Mouse (Mus musculus) spleen, postnatal 10 days (tissue): Measurements from ENCODE around the gene Sec16b.

Experiments
- DNase-seq, 2 experiments: peaks; one replicate each; pipeline ENCODE4 v3.0.0; 2021 to 2022; ENCODE audit warnings: low spot score in 2 of 2

The Sec16b gene

DNA sequence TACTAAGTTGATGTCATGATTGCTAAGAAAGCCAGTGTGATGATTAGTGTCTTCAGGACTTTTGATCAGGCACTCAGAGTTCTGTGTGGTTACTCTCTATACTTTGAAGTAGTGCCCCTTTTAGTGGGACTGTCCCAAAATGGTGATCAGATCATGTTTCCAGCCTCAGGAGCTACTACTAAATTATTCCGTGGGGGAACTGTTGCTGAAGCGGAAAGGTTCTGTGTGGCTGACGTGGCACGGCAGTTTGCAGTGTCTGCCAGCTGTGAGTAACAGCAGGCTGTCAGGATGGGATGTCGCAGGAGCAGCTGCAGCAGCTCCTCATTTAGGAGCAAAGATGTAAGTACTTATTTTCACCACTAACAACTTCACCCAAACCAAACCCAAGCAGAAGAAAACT, at the start of gene Sec16b:
Gene Sec16b (plus strand): TSS at position 207 of the 400 bp plus-strand sequence.
- no peak for DNase-seq

DNA sequence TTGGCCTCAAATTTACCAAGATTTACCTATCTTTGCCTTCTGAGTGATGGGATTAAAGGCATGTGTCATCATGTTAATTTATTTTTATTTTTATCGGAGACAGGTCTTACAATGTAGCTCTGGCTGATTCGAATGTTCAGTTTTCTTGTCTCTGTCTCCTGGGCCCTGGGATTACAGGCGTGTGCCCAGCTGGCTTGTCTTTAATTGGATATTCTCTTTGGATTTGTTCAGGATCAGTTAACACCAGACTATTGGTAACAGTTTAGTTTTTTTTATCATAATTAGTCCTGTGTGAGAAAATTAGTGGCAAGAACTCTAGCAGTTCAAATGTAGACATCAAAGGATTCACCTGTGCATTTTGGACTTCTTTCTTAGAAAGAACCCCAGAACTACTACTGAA, 48.7 kb upstream of the Sec16b start:
- DNase-seq: no peak

DNA sequence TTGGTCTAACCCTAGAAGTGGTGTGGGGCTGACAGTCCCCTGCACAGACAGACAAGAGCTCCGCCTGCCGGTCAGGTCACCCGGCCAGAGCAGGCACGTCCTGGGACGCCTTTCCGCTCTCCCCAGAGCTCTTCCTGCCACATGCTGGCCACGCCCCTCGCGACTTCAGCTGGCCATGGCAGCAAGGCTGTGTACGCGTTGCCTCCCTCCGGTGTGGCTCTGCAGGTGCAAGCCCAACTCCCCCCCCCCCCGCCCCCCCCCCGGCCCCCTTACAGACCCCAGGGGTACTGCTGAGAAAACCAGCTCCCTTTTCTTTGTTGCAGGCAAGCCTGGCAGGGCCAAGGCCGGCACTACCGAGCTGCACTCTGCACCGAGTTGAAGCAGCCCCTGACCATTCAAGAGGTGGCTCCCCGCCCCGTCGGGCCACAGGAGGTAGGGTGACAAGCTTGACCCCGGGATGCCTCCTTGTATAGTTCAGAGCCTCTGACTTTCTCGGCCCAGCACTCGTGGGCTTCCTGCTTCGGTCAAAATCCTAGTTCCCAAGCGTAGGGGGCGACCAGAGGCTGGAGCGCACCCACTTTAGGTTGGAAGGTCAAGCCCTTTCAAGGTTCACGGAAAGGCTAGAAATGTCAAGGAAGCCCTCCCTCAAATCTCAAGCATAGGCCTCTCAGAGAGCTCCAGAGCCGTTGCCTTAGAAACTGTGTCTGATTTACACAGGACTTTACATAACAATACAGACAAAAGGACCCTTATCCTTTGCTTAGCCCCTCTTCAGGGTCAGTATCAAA, 47.9 kb upstream of the Sec16b start, which contains the start of gene Cryzl2:
Gene Cryzl2 (plus strand): TSS at position 157 of the 788 bp plus-strand sequence.
- DNase-seq: peak; percentile 43 to 84

DNA sequence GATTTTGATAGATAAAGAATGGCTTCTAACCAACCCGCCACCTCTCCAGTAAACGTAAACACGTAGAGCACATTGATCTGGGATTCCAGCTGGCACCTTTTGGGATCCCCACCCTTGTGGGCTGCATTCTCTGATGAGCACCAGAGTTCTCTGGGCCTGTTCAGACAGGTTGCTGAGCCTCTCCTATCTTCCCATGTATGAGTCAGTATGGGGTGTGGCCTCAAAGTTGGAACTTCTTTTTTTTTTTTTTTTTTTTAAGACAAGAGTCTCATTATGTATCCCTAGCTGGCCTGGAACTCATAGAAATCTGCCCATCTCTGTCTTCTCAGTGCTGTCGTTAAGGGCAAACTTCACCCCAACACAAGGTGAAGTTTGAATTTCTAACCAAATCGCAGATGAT, 46.6 kb upstream of the Sec16b start:
- DNase-seq: no peak

DNA sequence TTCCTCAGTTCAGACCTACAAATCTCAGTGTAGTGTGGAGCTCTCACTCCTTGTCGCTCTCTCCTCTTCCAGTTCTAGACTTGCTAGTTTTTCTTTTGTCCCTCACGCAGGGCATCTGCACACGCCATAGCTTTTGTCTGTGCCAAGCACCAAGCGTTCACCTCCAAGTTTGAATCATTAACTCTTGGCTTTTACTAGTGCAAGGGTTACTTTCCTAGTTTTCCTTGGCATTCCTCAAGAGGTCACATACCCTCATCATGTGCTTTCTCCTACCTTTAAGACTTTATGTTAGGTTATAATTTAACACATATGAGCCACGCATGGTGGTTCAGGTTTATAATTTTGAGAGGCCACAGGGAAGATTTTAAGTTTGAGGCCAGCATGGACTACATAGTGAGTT, 45.3 kb upstream of the Sec16b start:
- DNase-seq: no peak

DNA sequence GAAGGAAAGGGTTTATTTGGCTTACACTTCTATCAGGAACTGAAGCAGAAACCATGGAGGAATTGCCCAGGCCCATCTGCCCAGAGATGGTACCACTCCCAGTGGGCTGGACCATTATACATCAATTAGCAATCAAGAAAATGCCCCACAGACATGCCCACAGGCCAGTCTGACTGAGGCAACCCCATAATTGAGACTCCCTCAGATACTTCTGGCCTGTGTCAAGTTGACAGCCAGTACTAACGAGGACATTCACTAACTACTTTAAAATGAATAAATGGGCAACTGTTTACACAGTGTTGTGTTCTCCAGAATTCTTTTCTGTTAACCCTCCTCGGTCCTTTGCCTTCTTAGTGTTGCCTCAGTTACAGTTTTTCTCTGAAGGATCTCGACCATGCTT, 44.2 kb upstream of the Sec16b start:
- no peak for DNase-seq

DNA sequence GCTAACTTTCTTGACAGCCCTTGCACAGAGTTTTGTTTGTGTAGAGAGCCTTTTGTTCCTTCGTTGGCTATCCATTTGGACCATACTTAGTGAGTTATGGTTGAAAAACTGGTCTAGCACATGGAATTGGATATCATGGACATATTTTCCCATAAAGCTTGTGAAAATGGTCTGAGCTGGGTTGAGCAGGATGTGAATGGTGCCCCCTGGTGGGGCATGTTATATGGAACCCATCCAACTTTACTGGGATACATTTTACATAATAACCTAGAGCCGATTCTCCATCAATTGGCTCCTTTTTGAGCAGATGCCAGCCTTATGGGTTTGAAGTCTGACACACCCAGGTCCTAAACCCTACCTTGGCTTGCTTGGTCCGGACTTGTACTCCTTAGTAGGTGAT, 41.3 kb upstream of the Sec16b start:
- peak in 1 of 2 experiments; percentile 45 for DNase-seq

DNA sequence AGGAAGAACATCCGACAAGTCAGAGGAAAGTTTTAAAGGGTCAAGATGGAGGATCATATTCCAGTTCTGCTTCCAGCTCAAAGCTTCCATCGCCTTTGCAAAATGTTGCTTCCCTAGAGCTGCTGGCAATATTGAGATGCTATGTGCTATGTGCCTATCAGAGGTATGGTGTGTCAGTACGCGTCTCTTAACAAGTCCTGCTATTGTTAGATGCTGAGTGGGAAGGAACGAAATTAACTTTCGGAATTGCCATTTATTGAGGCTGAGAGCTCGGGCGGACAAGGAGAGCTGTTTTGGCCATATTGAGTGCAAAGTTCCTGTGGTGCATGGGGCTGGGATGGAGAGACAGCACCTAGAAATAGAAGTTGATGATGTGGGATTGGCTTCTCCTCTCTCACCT, 38.7 kb upstream of the Sec16b start:
- no peak for DNase-seq

DNA sequence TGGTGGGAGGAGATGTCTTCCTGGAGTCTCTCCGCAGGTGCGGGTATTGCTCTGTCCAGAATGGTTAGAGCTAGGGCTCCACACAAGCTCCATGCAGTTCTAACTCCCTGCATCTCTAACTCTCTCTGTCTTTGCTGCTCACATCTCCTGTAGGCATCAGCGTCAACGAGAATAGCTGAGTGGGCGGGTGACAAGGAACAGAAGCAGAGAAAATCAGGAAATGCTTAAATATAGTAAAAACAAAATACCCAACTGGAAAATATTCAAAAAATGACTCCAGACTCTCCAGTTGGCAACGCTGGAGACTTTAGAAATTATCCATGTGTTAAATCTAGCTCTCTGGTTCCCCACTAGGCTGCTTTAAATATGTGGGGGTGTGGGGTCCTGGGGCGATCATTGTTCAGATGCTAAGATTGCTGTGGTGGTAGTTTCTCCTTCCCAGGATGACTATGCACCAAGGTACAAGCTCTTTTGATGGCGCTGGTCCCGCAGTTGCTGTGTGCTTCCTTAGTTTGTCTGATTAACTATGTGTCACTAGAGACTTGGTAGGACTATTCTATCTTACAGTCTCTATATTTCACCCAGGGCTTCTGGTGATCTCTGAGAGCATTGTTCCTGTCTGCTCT, 35.7 kb upstream of the Sec16b start:
- DNase-seq: no peak

DNA sequence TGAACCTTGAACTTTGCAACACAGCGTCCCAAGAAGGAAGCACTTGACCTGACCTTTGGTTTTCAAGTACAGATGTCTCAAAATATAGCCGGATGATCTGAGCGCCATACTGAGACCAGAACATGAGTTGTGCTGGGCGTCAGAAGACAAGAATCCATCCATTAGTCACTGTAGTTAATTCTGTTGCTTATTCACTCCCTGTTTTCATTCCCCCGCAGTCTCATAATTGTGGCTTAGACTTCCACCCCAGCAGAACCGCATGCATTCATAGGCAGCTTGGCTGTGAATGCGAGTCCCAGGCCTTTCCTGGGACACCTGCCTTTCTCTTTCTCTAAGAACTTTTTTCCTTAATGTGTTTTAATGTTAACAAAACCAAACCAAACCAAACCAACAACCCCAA, 33.8 kb upstream of the Sec16b start:
- DNase-seq: no peak

DNA sequence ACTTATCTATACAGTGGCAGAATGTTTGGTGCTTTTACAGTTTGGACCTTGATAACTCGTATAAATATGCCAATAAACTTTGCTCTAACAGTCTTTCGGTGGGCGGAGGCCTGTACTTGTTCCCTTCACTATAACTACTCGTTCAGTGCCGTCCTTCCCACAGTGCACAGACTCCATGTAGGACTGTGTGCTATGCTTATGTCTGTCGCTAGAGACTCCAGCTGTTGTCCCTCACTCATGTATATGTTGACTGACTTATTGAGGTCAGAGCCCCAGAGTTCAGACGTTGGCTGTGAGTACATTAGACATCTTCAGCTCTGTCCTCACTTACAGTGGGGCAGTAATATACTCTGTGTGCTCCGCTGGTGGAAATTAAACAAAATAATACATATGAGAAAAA, 31.7 kb upstream of the Sec16b start:
- DNase-seq: no peak

DNA sequence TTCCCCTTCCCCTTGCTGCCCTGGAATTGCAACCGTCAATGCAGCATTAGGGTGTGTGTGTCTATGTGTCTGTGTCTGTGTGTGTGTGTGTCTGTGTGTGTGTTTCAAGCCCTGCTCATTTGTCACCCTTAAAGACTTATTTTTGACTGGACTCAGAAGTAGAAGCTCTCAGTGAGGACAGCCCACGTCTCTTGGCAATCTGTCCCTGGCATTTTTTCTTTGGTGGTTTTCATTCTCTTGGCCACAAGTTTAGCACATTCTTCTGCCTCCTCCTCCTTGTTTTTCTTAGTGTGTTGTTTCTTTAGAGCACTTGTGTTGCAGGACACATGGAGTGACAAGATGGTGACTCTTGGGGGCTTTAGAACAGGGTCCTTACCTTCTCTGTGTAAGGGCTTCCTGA, 30.3 kb upstream of the Sec16b start:
- DNase-seq: no peak

DNA sequence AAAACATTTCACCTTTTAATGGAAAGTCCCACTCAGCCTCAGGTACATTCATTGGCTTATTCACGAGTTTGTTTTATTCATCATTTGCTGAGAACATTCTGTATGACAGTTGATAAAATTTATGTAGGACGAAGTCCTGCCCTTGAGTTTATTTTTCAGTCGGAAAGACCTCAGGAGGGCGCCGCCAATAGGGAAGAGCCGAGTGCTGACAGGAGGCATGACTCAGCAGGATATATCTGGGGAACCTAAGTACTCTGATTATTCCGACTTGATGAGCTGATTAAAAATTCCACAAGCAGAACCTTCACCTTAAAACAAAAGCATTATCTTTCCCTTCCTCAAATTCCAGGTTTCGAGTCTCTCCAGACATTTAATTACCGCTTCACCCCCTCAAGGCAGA, 26.4 kb upstream of the Sec16b start:
- DNase-seq: no peak

DNA sequence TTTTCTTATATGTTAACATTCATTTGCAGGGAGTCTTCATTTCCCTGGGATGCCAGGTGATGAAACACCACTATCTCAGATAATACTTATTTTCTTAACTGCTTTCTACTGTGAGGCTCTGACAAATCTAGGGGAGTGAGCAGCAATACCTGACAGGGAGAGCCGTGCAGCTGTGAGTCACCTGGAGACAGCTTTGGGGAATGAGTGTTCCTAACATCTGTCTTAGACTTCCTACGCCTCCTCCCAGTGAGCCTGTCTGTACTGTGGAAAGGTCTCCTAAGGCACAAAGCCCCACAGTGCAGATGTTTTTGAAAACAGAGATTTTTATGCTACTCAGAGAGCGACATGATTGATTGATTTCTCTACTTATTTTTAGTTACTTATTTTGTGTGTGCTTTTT, 25.6 kb upstream of the Sec16b start:
- DNase-seq: no peak

DNA sequence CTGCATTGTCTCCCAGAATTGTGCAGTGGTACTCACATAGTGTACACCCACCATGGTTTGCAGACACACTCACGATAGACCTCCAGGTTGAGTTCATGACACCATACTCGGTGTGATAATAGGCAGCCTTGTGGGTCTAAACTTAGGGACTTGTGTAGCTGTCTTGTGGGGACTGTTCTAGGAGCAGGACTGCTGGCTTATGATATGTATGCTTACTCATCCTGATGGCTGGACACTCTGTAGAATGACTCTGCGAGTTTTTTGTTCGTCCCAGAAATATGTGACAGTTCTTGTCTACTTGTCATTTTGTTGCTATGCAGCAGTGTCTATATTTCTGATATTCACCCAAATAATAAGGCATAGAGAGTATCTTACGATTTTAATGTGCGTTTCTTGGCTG, 24.9 kb upstream of the Sec16b start:
- DNase-seq: no peak

DNA sequence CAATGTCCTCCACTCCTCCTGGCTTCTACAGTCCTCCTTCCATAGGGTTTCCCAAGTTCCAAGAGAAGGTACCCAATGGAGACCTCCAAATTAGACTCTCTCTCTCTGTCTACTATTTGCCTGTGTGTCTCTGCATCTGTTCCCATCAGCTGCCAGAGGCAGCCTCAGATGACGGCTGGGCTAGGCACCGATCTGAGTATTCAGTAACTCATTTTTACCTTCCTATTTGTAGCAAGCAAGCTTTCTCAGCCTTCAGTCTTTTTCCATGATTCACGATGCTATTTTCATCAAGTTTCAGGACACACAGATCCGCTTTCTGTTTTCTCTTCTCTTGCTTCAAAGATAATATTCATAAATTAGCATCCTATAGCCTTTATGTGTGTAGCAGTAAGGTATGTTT, 22.4 kb upstream of the Sec16b start:
- DNase-seq: no peak

DNA sequence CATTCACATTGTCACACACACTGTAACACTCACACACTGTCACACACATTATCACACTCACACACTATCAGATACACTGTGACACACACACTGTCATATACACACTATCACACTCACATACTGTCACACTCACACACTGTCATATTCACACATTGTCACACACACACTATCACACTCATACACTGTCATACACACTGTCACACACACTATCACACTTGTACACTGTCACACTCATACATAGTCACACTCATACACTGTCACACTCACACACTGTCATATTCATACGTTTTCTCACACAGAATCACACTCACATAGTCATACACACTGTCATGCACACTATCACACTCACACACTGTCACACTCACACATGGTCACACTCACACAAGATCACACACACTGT, 5.9 kb upstream of the Sec16b start:
- no peak for DNase-seq

DNA sequence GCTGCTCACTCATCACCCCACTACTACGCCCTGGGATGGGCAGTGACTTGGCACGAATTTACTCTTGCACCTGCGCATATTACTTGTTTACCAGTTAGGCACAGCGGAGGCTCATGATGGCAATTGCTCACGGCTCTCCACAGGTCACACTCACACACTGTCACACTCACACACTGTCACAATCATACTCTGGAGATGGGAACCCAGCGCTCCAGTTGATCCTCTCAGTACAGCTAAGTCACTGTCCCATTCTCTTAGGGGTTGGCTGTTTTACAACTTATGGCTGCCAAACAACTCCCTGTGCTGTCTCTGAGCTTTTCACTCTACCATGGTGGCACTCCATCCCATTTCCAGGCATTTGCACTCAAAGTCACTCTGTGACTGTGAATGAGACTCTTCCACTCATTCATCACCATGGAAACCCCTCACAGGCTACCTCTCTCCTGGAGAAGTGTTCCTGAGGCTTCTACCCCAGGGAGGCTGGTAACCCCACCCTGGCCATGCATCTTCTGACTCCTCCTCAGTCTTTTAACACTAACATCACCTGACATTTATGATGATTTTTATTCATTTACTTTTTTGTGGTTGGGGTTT, 5.1 kb upstream of the Sec16b start:
- no peak for DNase-seq

DNA sequence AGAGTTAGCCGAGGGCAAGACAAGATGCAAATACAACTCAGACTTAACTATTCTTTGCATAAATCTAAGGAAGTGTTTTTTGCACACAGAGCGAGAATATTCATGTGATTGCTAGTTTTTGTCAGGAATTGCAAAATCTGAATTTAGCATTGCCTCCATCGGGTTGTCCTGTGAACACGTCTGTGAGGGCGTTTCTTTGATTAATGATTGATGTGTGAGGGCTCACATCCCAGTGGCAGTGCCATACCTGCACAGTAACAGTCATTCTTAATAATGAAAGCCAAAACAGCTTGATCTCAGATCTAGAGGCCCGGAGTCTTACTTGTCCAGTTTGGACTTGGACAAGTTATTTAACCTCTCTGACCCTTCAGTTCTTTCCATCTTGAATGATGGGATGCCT, 3.5 kb upstream of the Sec16b start:
- DNase-seq: no peak

DNA sequence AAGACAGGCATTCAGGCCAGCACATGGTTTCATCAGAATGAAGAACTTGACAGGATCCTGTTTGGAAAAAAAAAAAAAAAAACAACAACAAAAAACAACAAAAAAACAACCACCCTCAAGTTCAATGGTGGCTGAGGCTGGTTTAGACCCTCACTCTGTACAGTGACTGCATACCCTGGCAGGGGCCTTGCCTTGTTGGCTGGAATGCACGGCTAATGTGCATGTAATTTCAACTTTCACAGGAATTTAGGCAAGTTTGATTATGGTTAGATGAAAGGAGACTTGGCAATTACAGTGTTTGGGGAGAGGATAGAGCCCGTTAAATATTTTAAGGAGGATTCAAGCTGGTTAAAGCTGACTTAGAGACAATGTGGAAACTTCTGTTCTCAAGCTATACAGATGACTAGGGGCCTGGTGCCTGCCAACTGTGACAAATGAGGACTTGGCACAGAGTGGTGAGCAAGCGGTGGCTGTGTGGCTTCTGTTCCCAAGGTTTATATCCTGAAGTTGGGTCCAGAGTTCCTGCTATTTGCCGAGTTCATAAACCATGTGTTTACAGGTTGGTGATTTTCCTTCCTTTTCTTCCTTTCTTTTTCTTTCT, 567 bp downstream of the Sec16b start:
- DNase-seq: no peak

DNA sequence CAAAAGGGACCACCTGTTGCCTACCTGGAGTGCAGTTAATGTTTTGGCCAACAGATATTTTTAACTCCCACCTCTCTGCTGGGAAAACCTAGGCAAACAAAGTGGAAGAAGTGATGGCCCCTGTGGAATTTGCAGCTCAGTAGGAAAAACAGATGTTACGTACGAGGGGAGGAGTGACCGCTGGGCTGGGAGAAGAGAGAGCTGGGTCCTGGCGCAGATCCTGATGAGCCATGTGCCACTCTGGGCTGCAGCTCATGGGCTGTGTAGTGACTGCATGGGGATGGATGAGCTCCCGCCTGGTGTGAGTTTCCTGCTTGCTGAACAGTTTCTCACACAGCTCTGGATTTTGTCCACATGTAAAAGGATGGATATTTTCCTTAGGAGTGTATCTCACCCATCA, 1.3 kb downstream of the Sec16b start:
- DNase-seq: no peak

DNA sequence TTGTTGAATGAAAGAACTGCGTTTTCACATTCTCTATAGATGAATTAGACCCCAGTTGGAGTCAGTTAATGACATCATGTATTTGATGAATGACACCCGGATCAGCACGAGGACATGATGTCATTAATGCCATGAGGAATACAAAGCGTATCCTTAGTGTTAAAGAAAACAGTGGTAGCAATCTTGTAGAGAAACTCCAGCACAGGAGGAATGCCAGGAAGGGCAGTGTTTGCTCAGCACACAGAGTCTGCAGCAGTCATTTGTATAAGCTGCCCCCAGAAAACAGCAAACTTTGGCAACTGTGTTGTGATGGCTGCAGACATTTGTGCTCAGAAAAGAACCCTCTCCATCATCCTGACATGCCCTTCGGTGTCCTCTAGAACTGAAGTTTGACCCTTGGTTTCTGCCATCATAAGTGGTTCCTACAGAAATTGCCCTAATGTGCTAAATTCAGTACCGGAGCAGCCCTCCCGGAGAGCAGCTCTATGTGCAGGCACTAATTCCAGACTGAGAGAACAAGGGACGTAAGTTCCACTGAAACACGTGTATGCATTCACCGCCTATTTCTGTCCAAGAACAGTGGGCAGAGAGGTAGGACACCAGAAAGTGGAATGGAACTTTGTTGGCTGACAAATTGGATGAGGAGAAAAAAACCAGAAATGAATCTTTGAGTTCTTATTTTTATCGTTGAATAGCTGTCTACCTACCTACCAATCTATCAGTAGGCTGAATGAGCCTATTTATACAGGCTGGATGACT, 6.3 kb downstream of the Sec16b start:
- DNase-seq: no peak
